Mouse (Mus musculus): ENCODE measurements at regions not wholly inside any gene's neighbourhood (a gene's known extent, or its start where the extent isn't known, plus 50 kb on each side); places are given as distances from the start of the nearest gene placed in this dataset.

- no peak overlapping the region for H3K27ac ChIP-seq (ENCODE audit: control insufficient read depth, insufficient read depth, low read depth, low read length)
- peaks cover 2% of the 10 kb centered on the region for H3K4me1 ChIP-seq (ENCODE audit: control insufficient read depth, insufficient read depth, low read length)
- no peaks in the 10 kb centered on the region for H3K27me3 ChIP-seq (ENCODE audit: control insufficient read depth, insufficient read depth, low read length)
- TF ChIP-seq CTCF (IDR thresholded peaks at IDR 0.05; ENCODE audit: control insufficient read depth, insufficient read depth, insufficient replicate concordance, low read depth, low read length) (no peak), POLR2A (IDR thresholded peaks at IDR 0.05; ENCODE audit: control insufficient read depth, low read depth, low read length) (no peak)
- H3K36me3 ChIP-seq (ENCODE audit: control insufficient read depth, insufficient read depth, low read length): no peaks in the 10 kb centered on the region
- H3K4me3 ChIP-seq (ENCODE audit: control insufficient read depth, low read depth, low read length): no peak overlapping the region
Observed at GRCm38 (mm10) chr1:185865945-185866344, 251.2 kb downstream of the Lyplal1 start.

GRCm38 (mm10) chr1:185866612-185867011 lies 250.5 kb downstream of the Lyplal1 start:
- Histone ChIP-seq H3K36me3 (ENCODE audit: control insufficient read depth, insufficient read depth, low read length) (no peaks in the 10 kb centered on the region), H3K4me1 (ENCODE audit: control insufficient read depth, insufficient read depth, low read length) (peaks cover 2% of the 10 kb centered on the region), H3K4me3 (ENCODE audit: control insufficient read depth, low read depth, low read length) (no peak overlapping the region), H3K27ac (ENCODE audit: control insufficient read depth, insufficient read depth, low read depth, low read length) (no peak overlapping the region), H3K27me3 (ENCODE audit: control insufficient read depth, insufficient read depth, low read length) (no peaks in the 10 kb centered on the region)
- TF ChIP-seq CTCF (IDR thresholded peaks at IDR 0.05; ENCODE audit: control insufficient read depth, insufficient read depth, insufficient replicate concordance, low read depth, low read length): no peak
- TF ChIP-seq POLR2A (IDR thresholded peaks at IDR 0.05; ENCODE audit: control insufficient read depth, low read depth, low read length): no peak

- H3K4me3 ChIP-seq (ENCODE audit: control insufficient read depth, low read depth, low read length): no peak overlapping the region
- H3K4me1 ChIP-seq (ENCODE audit: control insufficient read depth, insufficient read depth, low read length): peaks cover 2% of the 10 kb centered on the region
- H3K36me3 ChIP-seq (ENCODE audit: control insufficient read depth, insufficient read depth, low read length): no peaks in the 10 kb centered on the region
- TF ChIP-seq CTCF (IDR thresholded peaks at IDR 0.05; ENCODE audit: control insufficient read depth, insufficient read depth, insufficient replicate concordance, low read depth, low read length): no peak
- no peak for TF ChIP-seq POLR2A (IDR thresholded peaks at IDR 0.05; ENCODE audit: control insufficient read depth, low read depth, low read length)
- no peak overlapping the region for H3K27ac ChIP-seq (ENCODE audit: control insufficient read depth, insufficient read depth, low read depth, low read length)
- no peaks in the 10 kb centered on the region for H3K27me3 ChIP-seq (ENCODE audit: control insufficient read depth, insufficient read depth, low read length)
Observed at GRCm38 (mm10) chr1:185867018-185867417, 250.1 kb downstream of the Lyplal1 start.

- Histone ChIP-seq H3K36me3 (ENCODE audit: control insufficient read depth, insufficient read depth, low read length) (no peaks in the 10 kb centered on the region), H3K27ac (ENCODE audit: control insufficient read depth, insufficient read depth, low read depth, low read length) (no peak overlapping the region), H3K4me3 (ENCODE audit: control insufficient read depth, low read depth, low read length) (no peak overlapping the region), H3K27me3 (ENCODE audit: control insufficient read depth, insufficient read depth, low read length) (no peaks in the 10 kb centered on the region), H3K4me1 (ENCODE audit: control insufficient read depth, insufficient read depth, low read length) (peaks cover 2% of the 10 kb centered on the region)
- no peak for TF ChIP-seq CTCF (IDR thresholded peaks at IDR 0.05; ENCODE audit: control insufficient read depth, insufficient read depth, insufficient replicate concordance, low read depth, low read length)
- TF ChIP-seq POLR2A (IDR thresholded peaks at IDR 0.05; ENCODE audit: control insufficient read depth, low read depth, low read length): no peak
Observed at GRCm38 (mm10) chr1:185868721-185869120, 248.4 kb downstream of the Lyplal1 start.

GRCm38 (mm10) chr1:185887031-185887430 lies 230.1 kb downstream of the Lyplal1 start:
- H3K27me3 ChIP-seq (ENCODE audit: control insufficient read depth, insufficient read depth, low read length): no peaks in the 10 kb centered on the region

GRCm38 (mm10) chr1:185891814-185892213 lies 225.3 kb downstream of the Lyplal1 start:
- H3K27ac ChIP-seq (ENCODE audit: control insufficient read depth, insufficient read depth, low read depth, low read length): no peak overlapping the region
- TF ChIP-seq POLR2A (IDR thresholded peaks at IDR 0.05; ENCODE audit: control insufficient read depth, low read depth, low read length) (no peak), CTCF (IDR thresholded peaks at IDR 0.05; ENCODE audit: control insufficient read depth, insufficient read depth, insufficient replicate concordance, low read depth, low read length) (no peak)
- H3K36me3 ChIP-seq (ENCODE audit: control insufficient read depth, insufficient read depth, low read length): no peaks in the 10 kb centered on the region
- H3K27me3 ChIP-seq (ENCODE audit: control insufficient read depth, insufficient read depth, low read length): no peaks in the 10 kb centered on the region
- no peaks in the 10 kb centered on the region for H3K4me1 ChIP-seq (ENCODE audit: control insufficient read depth, insufficient read depth, low read length)
- H3K4me3 ChIP-seq (ENCODE audit: control insufficient read depth, low read depth, low read length): no peak overlapping the region

More at GRCm38 (mm10) chr1:185887031-185887430, 230.1 kb downstream of the Lyplal1 start:
- Histone ChIP-seq H3K36me3 (ENCODE audit: control insufficient read depth, insufficient read depth, low read length) (no peaks in the 10 kb centered on the region), H3K4me1 (ENCODE audit: control insufficient read depth, insufficient read depth, low read length) (no peaks in the 10 kb centered on the region), H3K4me3 (ENCODE audit: control insufficient read depth, low read depth, low read length) (no peak overlapping the region), H3K27ac (ENCODE audit: control insufficient read depth, insufficient read depth, low read depth, low read length) (no peak overlapping the region)
- TF ChIP-seq CTCF (IDR thresholded peaks at IDR 0.05; ENCODE audit: control insufficient read depth, insufficient read depth, insufficient replicate concordance, low read depth, low read length) (no peak), POLR2A (IDR thresholded peaks at IDR 0.05; ENCODE audit: control insufficient read depth, low read depth, low read length) (no peak)

GRCm38 (mm10) chr1:185893421-185893820 lies 223.7 kb downstream of the Lyplal1 start:
- TF ChIP-seq POLR2A (IDR thresholded peaks at IDR 0.05; ENCODE audit: control insufficient read depth, low read depth, low read length): no peak
- TF ChIP-seq CTCF (IDR thresholded peaks at IDR 0.05; ENCODE audit: control insufficient read depth, insufficient read depth, insufficient replicate concordance, low read depth, low read length): no peak
- Histone ChIP-seq H3K27me3 (ENCODE audit: control insufficient read depth, insufficient read depth, low read length) (no peaks in the 10 kb centered on the region), H3K36me3 (ENCODE audit: control insufficient read depth, insufficient read depth, low read length) (no peaks in the 10 kb centered on the region), H3K27ac (ENCODE audit: control insufficient read depth, insufficient read depth, low read depth, low read length) (no peak overlapping the region), H3K4me1 (ENCODE audit: control insufficient read depth, insufficient read depth, low read length) (no peaks in the 10 kb centered on the region), H3K4me3 (ENCODE audit: control insufficient read depth, low read depth, low read length) (no peak overlapping the region)

- no peak for TF ChIP-seq POLR2A (IDR thresholded peaks at IDR 0.05; ENCODE audit: control insufficient read depth, low read depth, low read length)
- TF ChIP-seq CTCF (IDR thresholded peaks at IDR 0.05; ENCODE audit: control insufficient read depth, insufficient read depth, insufficient replicate concordance, low read depth, low read length): no peak
- Histone ChIP-seq H3K27ac (ENCODE audit: control insufficient read depth, insufficient read depth, low read depth, low read length) (no peak overlapping the region), H3K4me1 (ENCODE audit: control insufficient read depth, insufficient read depth, low read length) (no peaks in the 10 kb centered on the region)
Observed at GRCm38 (mm10) chr1:185898475-185898874, 218.6 kb downstream of the Lyplal1 start.

More at GRCm38 (mm10) chr1:185898475-185898874, 218.6 kb downstream of the Lyplal1 start:
- Histone ChIP-seq H3K36me3 (ENCODE audit: control insufficient read depth, insufficient read depth, low read length) (no peaks in the 10 kb centered on the region), H3K27me3 (ENCODE audit: control insufficient read depth, insufficient read depth, low read length) (no peaks in the 10 kb centered on the region), H3K4me3 (ENCODE audit: control insufficient read depth, low read depth, low read length) (no peak overlapping the region)

All from testis, adult 2 months (tissue).